Mouse (Mus musculus) induced T-regulatory cell, adult 2 months (primary cell): ENCODE measurements around the gene Itga3.
"Not testable (repeated sequence)": the region's sequence is repeated elsewhere in the genome, so short reads cannot be mapped to it uniquely, and the experiment has no call there.

Source experiments
- DNase-seq: peaks from one replicate; pipeline ENCODE4 v3.0.0-alpha.2; 2012; ENCODE audit warnings: low read depth

The Itga3 gene

GRCm38 (mm10) chr11:95032945-95033344 lies 43.7 kb downstream of the Itga3 start:
- no peak for DNase-seq

GRCm38 (mm10) chr11:95027850-95028470 lies 48.6 kb downstream of the Itga3 start:
- DNase-seq, result no peak

GRCm38 (mm10) chr11:95026849-95027248 lies 49.8 kb downstream of the Itga3 start:
- no peak for DNase-seq

GRCm38 (mm10) chr11:95026090-95026542 lies 50.5 kb downstream of the Itga3 start:
- DNase-seq, result no peak

- no peak for DNase-seq
These were observed 51.2 kb downstream of the Itga3 start for GRCm38 (mm10) chr11:95025227-95026012.

- DNase-seq, result no peak
These were observed 52.0 kb downstream of the Itga3 start for GRCm38 (mm10) chr11:95024439-95025184.

- DNase-seq, result no peak
These were observed 53.1 kb downstream of the Itga3 start for GRCm38 (mm10) chr11:95023481-95023880.

- peak; percentile 49 for DNase-seq
These were observed 54.2 kb downstream of the Itga3 start for GRCm38 (mm10) chr11:95022237-95022992.

GRCm38 (mm10) chr11:95015484-95015883 lies 61.1 kb downstream of the Itga3 start:
- no peak for DNase-seq

- DNase-seq, result no peak
These were observed 64.1 kb downstream of the Itga3 start for GRCm38 (mm10) chr11:95012487-95012886.

- DNase-seq, result no peak
These were observed 64.5 kb downstream of the Itga3 start for GRCm38 (mm10) chr11:95012075-95012474.

- no peak for DNase-seq
These were observed 65.2 kb downstream of the Itga3 start for GRCm38 (mm10) chr11:95011416-95011815.

GRCm38 (mm10) chr11:95010841-95011403 lies 65.7 kb downstream of the Itga3 start:
- DNase-seq, result not testable (repeated sequence)

GRCm38 (mm10) chr11:95010141-95010739 lies 66.4 kb downstream of the Itga3 start:
- DNase-seq, result no peak

- peak; percentile 59 for DNase-seq
These were observed 67.0 kb downstream of the Itga3 start, which contains the start of gene Samd14 for GRCm38 (mm10) chr11:95009629-95010014. Samd14 (plus strand) TSS chr11:95009879.

GRCm38 (mm10) chr11:95008661-95009628 lies 67.7 kb downstream of the Itga3 start:
- peak; percentile 52 for DNase-seq

GRCm38 (mm10) chr11:95007418-95007817 lies 69.2 kb downstream of the Itga3 start:
- no peak for DNase-seq

GRCm38 (mm10) chr11:95006525-95007219 lies 69.9 kb downstream of the Itga3 start:
- peak; percentile 87 for DNase-seq

GRCm38 (mm10) chr11:95006038-95006437 lies 70.6 kb downstream of the Itga3 start:
- no peak for DNase-seq

GRCm38 (mm10) chr11:95004937-95005198 lies 71.7 kb downstream of the Itga3 start:
- DNase-seq, result no peak
